Mouse (Mus musculus) cerebellum, adult 9-10 months (tissue): ENCODE measurements around the gene Tspan31.
"Not testable (repeated sequence)": the region's sequence is repeated elsewhere in the genome, so short reads cannot be mapped to it uniquely, and the experiment has no call there.

Source experiments
- DNase-seq: peaks from one replicate; pipeline ENCODE4 v3.0.0; 2022

Tspan31 gene

GRCm38 (mm10) chr10:127083292-127083914 lies 13.3 kb upstream of the Tspan31 start:
- DNase-seq, result peak; percentile 46

GRCm38 (mm10) chr10:127081996-127082620 lies 12.0 kb upstream of the Tspan31 start:
- DNase-seq, result no peak

GRCm38 (mm10) chr10:127080901-127081780 lies 11.1 kb upstream of the Tspan31 start:
- DNase-seq, result peak; percentile 77

GRCm38 (mm10) chr10:127079665-127080391 lies 9.8 kb upstream of the Tspan31 start:
- DNase-seq, result peak; percentile 77

- peak; percentile 83 for DNase-seq
These were observed 8.9 kb upstream of the Tspan31 start for GRCm38 (mm10) chr10:127078677-127079575.

- DNase-seq, result no peak
These were observed 8.1 kb upstream of the Tspan31 start for GRCm38 (mm10) chr10:127078001-127078676.

GRCm38 (mm10) chr10:127077515-127077914 lies 7.5 kb upstream of the Tspan31 start:
- DNase-seq, result no peak

- no peak for DNase-seq
These were observed 6.0 kb upstream of the Tspan31 start for GRCm38 (mm10) chr10:127076082-127076481.

GRCm38 (mm10) chr10:127075651-127076050 lies 5.6 kb upstream of the Tspan31 start:
- no peak for DNase-seq

- no peak for DNase-seq
These were observed 5.0 kb upstream of the Tspan31 start, which contains the start of gene Agap2 for GRCm38 (mm10) chr10:127075080-127075479. Agap2 (plus strand) TSS chr10:127075284.

GRCm38 (mm10) chr10:127073981-127074380 lies 3.9 kb upstream of the Tspan31 start:
- no peak for DNase-seq

- not testable (repeated sequence) for DNase-seq
These were observed 2.9 kb upstream of the Tspan31 start for GRCm38 (mm10) chr10:127072969-127073368.

GRCm38 (mm10) chr10:127072270-127072669 lies 2.2 kb upstream of the Tspan31 start:
- not testable (repeated sequence) for DNase-seq

GRCm38 (mm10) chr10:127071203-127071602 lies 1.1 kb upstream of the Tspan31 start:
- no peak for DNase-seq

- peak; percentile 30 for DNase-seq
These were observed 529 bp downstream of the Tspan31 start for GRCm38 (mm10) chr10:127069281-127070189.

GRCm38 (mm10) chr10:127068360-127069038 lies 1.6 kb downstream of the Tspan31 start:
- DNase-seq, result peak; percentile 25

GRCm38 (mm10) chr10:127066519-127067018 lies 3.5 kb downstream of the Tspan31 start:
- no peak for DNase-seq

GRCm38 (mm10) chr10:127065981-127066380 lies 4.1 kb downstream of the Tspan31 start:
- DNase-seq, result peak; percentile 48
